Mouse (Mus musculus) cerebellum, adult 11 months (tissue): ENCODE data around the gene Tmc8.
"Not testable (repeated sequence)": the region's sequence is repeated elsewhere in the genome, so short reads cannot be mapped to it uniquely, and the experiment has no call there.

ENCODE experiments used
- DNase-seq: peaks from one replicate; pipeline ENCODE4 v3.0.0; 2022

Tmc8 gene

GRCm38 (mm10) chr11:117774925-117775324, 7.0 kb upstream of the Tmc8 start:
- no peak for DNase-seq

GRCm38 (mm10) chr11:117775540-117775939, 6.3 kb upstream of the Tmc8 start:
- DNase-seq = no peak

DNA sequence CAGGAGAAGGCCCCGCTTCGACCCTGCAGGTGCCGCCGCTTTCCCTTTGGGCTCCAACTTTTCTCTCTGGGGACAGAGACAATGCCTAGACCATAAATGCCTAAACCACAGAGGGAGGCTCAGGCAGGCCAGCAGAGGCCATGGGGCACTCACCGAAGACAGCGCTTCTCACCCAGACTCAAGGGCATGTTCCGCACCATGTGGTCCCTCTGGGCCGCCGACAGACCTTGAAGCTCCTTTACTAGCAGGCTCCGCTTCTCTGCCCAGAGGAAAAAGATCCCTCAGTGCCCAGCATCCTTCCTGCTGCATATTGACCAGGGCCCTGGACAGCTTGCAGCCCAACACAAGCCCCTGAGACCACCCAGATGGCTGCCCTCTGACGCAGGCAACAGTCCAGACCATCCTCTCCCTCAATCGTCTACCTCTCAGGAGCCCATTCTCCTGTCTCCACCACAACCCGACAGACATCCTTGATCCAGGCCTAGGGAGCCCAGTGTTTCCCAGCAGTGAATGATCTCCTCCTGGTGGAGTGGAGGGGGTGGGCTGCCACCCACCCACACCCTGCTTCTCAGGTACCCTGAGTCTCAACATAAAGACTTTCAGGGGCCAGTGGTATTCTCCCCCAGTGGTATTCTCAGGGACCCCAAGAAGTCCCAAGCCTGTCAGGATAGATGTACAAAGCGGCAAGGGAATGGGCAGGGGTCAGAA, 5.6 kb upstream of the Tmc8 start:
- DNase-seq = no peak

DNA sequence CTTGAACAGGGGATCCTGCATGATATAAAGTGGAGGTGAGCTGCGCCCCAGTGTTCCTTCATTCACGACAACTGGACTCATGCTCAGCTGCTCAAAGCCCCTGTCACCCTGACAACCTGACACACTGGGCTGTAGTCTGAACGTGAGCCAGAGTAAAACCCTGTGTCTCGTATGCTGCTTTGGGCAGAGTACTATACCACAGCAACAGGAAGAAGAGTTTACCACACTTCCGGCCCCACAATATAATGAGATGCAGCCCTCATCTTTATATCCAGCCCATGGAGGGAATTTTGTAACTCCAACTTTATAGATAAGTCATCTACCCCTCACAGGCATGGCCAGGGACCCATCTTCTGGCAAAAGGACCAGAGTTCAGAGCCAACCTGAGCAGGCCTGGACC, 4.8 kb upstream of the Tmc8 start:
- no peak for DNase-seq

GRCm38 (mm10) chr11:117778031-117778430, 3.8 kb upstream of the Tmc8 start:
- no peak for DNase-seq

- no peak for DNase-seq
Observed at GRCm38 (mm10) chr11:117778851-117779433, 2.9 kb upstream of the Tmc8 start.

DNA sequence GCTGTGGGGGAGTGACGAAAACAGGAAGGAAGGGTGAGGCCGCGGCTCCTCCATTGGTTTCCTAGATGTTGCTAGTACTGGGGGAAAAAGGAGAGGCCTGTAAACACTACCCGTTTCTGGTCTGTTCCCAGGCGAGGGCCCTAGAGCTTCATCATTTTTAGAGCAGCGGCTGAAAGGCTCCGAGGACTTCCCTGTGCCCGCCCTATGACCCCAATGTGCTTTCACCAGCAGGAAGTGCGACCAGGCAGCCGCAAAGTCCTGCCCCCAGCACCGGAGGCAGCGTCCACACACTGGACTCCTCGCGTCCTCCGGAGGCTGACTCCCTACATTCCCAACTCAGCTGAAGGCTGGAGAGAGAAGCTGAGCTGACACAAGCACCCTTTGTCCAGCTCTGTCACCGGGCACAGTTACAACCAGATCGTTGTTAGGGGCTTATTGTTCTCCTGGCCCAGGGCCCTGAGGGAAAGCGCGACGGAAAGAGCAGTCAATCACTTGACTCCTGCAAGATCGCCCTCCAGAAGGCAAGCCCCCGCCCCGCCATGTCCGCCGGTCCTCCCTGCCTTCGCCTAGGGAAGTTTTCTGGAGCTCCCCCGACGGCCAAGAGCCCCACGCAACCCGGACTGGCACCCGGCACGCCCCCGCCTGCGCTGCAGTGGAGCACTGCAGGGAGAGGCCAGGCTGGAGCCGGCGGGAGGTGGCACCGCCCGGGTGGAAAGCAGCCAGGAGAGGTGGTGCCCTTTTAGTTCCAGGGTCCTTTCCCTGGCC, 2.3 kb upstream of the Tmc8 start:
- no peak for DNase-seq

DNA sequence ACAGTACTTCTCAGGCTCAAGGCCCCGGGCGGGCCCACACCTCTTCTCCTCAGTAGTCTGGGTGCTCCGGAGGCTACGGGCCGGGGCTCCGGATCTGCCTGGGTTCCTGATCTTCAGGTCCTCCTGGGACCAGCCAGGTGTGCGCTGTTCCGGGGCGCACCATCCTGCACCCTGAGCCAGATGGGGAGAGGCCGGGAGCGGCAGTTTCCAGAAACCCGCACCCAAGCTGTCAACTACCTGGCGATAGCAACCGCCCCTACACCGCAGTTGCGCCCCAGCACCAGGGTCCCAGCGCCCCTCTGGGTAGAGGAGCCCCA, 1.7 kb upstream of the Tmc8 start:
- DNase-seq = no peak

DNA sequence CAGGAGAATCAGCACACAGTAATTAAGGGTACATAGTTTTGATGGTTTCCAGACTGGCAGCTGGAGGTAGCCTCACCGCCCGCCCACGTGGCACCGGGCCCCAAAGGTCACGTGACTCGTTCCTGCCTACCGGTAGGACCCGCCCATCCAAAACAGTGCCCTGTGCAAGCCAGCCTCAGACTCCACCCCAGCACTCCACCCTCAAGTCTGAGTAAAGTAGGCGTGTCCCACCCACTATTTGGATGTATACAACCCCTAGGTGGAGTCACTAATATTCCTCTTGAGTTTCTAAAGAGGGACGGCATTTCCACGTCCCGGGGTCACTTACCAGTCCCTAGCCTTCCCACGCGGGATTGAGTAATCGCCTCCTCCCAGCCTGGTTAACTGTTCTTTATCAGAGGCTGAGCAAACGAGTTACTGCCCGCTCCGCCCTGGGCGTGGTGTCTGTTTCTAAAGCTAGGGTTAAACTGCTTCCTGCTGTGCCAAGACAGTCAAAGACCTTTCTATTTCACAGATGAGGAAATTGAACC, 1.2 kb upstream of the Tmc8 start:
- DNase-seq = no peak

DNA sequence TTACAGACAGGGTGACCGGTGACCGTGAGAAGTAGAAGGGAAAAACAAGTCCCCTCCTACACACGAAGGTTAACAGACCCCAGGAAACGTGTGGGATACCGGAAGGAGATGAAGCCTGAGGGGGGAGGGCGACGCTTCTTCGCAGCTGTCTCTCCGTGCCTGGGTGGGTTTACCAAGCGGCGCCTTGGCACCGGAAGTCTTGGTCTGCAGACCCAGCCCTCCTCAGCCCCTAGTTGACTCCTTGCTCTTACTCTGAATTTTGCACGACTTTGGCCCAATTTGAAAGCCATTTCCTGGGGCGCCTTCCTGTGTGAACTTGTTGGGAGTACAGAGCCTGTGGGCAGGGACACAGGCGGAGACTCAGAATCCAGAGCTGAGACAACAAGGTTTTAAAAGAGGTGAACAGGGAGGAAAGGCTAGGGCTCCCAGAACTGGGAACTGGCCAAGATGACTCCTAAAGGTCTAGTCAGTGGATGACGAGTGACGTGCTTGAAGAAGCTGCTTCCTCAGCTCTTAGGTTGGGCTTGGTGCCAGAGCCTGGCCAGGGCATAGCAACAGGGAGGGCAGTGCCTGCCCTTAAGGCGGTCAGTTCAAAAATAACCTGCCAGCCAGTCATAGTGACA, 566 bp upstream of the Tmc8 start:
- DNase-seq = no peak

- no peak for DNase-seq
Observed at GRCm38 (mm10) chr11:117782705-117783034, 794 bp downstream of the Tmc8 start.

GRCm38 (mm10) chr11:117783089-117783488, 1.2 kb downstream of the Tmc8 start:
- no peak for DNase-seq

- DNase-seq = no peak
Observed at GRCm38 (mm10) chr11:117783683-117784309, 1.9 kb downstream of the Tmc8 start.

DNA sequence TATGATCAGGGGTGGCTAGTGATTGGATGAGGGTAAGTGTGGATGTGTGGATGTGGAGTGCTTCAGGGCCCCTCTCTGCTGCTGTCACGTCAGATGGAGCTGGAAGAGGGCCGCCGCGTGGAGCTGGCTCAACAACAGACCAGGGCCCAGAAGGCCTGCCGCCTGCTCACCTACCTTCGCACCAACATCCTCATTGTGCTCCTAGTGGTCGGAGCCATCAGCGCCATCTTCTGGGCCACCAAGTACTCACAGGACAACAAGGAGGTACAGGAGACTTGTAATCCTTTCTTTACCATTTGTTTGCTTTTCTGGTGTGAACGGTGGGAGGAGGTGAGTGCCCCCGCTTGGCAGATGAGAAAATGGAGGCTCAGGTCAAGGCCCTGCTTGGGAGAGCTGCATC, 4.4 kb downstream of the Tmc8 start:
- peak; percentile 62 for DNase-seq

DNA sequence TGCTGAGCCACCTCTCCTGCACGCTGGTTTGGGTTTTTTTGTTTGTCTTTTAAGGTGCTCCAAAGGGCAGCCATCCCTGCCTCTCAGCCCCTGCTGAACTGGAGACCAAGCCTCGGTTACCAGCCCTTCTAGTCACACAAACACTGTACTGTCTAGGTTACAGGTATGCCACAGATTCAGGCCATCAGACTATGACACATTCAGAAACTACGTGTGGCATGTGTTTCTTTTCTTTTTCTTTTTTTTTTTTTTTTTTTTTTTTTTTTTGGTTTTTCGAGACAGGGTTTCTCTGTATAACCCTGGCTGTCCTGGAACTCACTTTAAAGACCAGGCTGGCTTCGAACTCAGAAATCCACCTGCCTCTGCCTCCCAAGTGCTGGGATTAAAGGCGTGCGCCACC, 6.6 kb downstream of the Tmc8 start:
- not testable (repeated sequence) for DNase-seq

GRCm38 (mm10) chr11:117790286-117790685, 8.4 kb downstream of the Tmc8 start:
- DNase-seq = no peak

- no peak for DNase-seq
Observed at GRCm38 (mm10) chr11:117790703-117791440, 9.0 kb downstream of the Tmc8 start.

- no peak for DNase-seq
Observed at GRCm38 (mm10) chr11:117791441-117791761, 9.5 kb downstream of the Tmc8 start.

GRCm38 (mm10) chr11:117792281-117792888, 10.5 kb downstream of the Tmc8 start:
- no peak for DNase-seq

DNA sequence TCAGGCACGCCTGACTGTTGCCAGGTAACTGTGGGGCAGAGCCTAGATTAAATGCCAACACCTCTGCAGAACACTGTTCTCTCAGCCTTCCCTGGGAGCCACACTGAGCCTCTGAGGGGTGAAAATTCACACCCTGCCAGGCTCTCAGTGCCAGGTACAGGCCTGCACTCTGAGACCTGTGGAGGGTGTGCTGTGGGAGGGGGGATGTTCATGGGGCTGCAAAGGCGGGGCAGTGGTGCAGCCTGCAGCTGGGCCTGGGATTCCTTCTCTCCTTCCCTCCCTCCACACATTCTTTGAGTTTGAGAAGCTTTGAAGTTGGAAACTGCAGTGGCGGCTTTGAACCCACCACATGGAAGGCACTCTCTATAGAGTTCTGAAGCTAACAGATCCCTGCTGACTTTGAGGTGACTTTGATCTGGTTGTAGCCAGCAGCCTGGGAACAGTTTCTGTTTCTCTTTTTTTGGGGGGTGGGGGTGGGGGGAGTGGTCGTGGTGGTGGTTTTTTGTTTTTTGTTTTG, 12.2 kb downstream of the Tmc8 start:
- no peak for DNase-seq

GRCm38 (mm10) chr11:117796954-117797353, 15.1 kb downstream of the Tmc8 start:
- DNase-seq = no peak
